Mouse (Mus musculus) stomach, embryonic 14.5 days (tissue): Measurements from ENCODE around the gene Foxp4. TPM values are rescaled to one million over a fixed set of nuclear protein-coding genes. Genes with fewer than 3 reads are reported as not detected.

Experiments
- ATAC-seq: fragments of 200-750 bp; cut with Nextera tagmentation; 2 replicates; pipeline ENCODE4 v1.8.0; 2017; ENCODE audit warnings: low read depth, moderate TSS enrichment; ENCODE audit not compliant: insufficient number of reproducible peaks, insufficient read depth, low FRiP score
- H3K27ac ChIP-seq: fragments of 300-500 bp; sonication (generic); 2 replicates; pipeline ENCODE4 v1.5.1; 2014; ENCODE audit warnings: mild to moderate bottlenecking, low read length, moderate library complexity, mixed read lengths
- H3K27me3 ChIP-seq: fragments of 300-500 bp; sonication (generic); 2 replicates; pipeline ENCODE4 v1.6.1; 2014; ENCODE audit warnings: low read length, control low read depth, mixed read lengths; ENCODE audit not compliant: control insufficient read depth, insufficient read depth
- H3K36me3 ChIP-seq: fragments of 300-500 bp; sonication (generic); 2 replicates; pipeline ENCODE4 v1.6.1; 2014; ENCODE audit warnings: mild to moderate bottlenecking, control low read depth, low read length, moderate library complexity, mixed read lengths; ENCODE audit not compliant: control insufficient read depth, insufficient read depth
- H3K4me1 ChIP-seq: fragments of 300-500 bp; sonication (generic); 2 replicates; pipeline ENCODE4 v1.6.1; 2014; ENCODE audit warnings: low read length, control low read depth, mixed read lengths; ENCODE audit not compliant: control insufficient read depth, insufficient read depth
- H3K4me2 ChIP-seq: fragments of 300-500 bp; sonication (generic); replicated peaks from 2 replicates; pipeline ENCODE4 v1.6.1; 2014; ENCODE audit warnings: low read depth, low read length, control low read depth
- H3K4me3 ChIP-seq: fragments of 300-500 bp; sonication (generic); 2 replicates; pipeline ENCODE4 v1.5.1; 2014; ENCODE audit warnings: low read depth, low read length, control low read depth
- H3K9ac ChIP-seq: fragments of 300-500 bp; sonication (generic); replicated peaks from 2 replicates; pipeline ENCODE4 v1.6.1; 2014; ENCODE audit warnings: low read depth, mild to moderate bottlenecking, control low read depth, low read length, moderate library complexity, mixed read lengths
- H3K9me3 ChIP-seq: fragments of 300-500 bp; sonication (generic); 2 replicates; pipeline ENCODE4 v1.6.1; 2016; ENCODE audit warnings: low read depth, low read length, control low read depth; ENCODE audit not compliant: control insufficient read depth
- WGBS: fragments of 180-500 bp; shearing (Covaris S2); extraction: QIAGEN DNeasy Blood & Tissue Kit; methylation state at CpG from one replicate; pipeline ENCODE4 v1.1.7; 2014; 5-methylcytosine and 5-hydroxymethylcytosine counted together
- polyA plus RNA-seq: library from polyadenylated mRNA; unstranded; fragments of >200 nt; fragmentation: Nextera tagmentation; extraction: Ambion mirVana; gene quantifications from 2 replicates; pipeline ENCODE4 v1.2.1, GENCODE M21; 2014

The Foxp4 gene
- polyA plus RNA-seq, 1 experiment from 2014 or later, result 43.3 TPM

GRCm38 (mm10) chr17:47897956-47898752 lies 26.3 kb downstream of the Foxp4 start:
- no peaks in the 10 kb centered on the region for H3K27me3 ChIP-seq
- H3K4me2 ChIP-seq, result 0 out of 2 replicates have a peak overlapping the region, but pooled peaks have one; percentile 23
- peak overlapping the region; percentile 61; the same call in 1 of the 2 replicates for H3K27ac ChIP-seq
- H3K36me3 ChIP-seq, result peaks cover 37% of the 10 kb centered on the region
- no peak overlapping the region for H3K9ac ChIP-seq
- H3K4me3 ChIP-seq, result no peak overlapping the region
- 5% methylated on average over 9 of the region's 9 CpGs for WGBS
- peak; percentile 82; the same call in 1 of the 2 replicates for ATAC-seq
- peaks cover 27% of the 10 kb centered on the region for H3K4me1 ChIP-seq
- no peaks in the 10 kb centered on the region for H3K9me3 ChIP-seq

DNA sequence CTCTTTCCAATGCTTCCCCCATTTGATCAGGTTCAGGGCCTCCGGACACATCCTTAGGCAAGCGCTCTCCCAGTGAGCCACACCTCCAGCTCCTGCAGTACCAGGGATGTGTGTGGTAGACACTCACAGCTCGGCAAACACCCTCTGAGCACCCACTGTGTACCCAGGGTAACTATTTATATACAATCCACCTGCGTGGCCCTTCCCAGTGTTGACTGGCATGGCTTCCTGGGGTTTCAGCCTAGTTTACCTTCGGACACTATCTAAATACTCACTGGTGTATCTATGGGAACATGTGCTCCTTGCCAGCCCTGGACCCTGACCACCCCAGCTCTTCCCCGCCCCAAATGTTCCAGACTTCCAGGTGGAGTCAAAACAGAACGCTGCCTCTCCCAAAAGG lies 34.7 kb downstream of the Foxp4 start:
- Histone ChIP-seq H3K9ac (no peak overlapping the region), H3K9me3 (no peaks in the 10 kb centered on the region), H3K4me2 (no peak overlapping the region), H3K4me3 (no peak overlapping the region), H3K27me3 (no peaks in the 10 kb centered on the region), H3K36me3 (peaks cover 5% of the 10 kb centered on the region), H3K4me1 (peaks cover 38% of the 10 kb centered on the region), H3K27ac (peak overlapping the region; percentile 3; the same call in 1 of the 2 replicates)
- 56% methylated on average over 7 of the region's 7 CpGs for WGBS
- ATAC-seq, result peak; percentile 24; the same call in 1 of the 2 replicates

GRCm38 (mm10) chr17:47889267-47889666 lies 35.2 kb downstream of the Foxp4 start:
- 58% methylated on average over 19 of the region's 19 CpGs for WGBS
- no peak for ATAC-seq

GRCm38 (mm10) chr17:47888641-47889040 lies 35.8 kb downstream of the Foxp4 start:
- peaks cover 4% of the 10 kb centered on the region; the same call in 1 of the 2 replicates for H3K36me3 ChIP-seq
- WGBS, result 60% methylated on average over 7 of the region's 7 CpGs
- H3K4me2 ChIP-seq, result no peak overlapping the region
- no peaks in the 10 kb centered on the region for H3K9me3 ChIP-seq
- H3K4me1 ChIP-seq, result peaks cover 38% of the 10 kb centered on the region
- peak overlapping the region; percentile 78; the same call in 1 of the 2 replicates for H3K27ac ChIP-seq
- no peak overlapping the region for H3K9ac ChIP-seq
- no peak for ATAC-seq
- H3K4me3 ChIP-seq, result no peak overlapping the region
- H3K27me3 ChIP-seq, result no peaks in the 10 kb centered on the region

More at GRCm38 (mm10) chr17:47889267-47889666, 35.2 kb downstream of the Foxp4 start:
- H3K4me1 ChIP-seq, result peaks cover 38% of the 10 kb centered on the region
- no peak overlapping the region for H3K4me2 ChIP-seq
- no peaks in the 10 kb centered on the region for H3K9me3 ChIP-seq
- H3K36me3 ChIP-seq, result peaks cover under 1% of the 10 kb centered on the region; the same call in 1 of the 2 replicates
- H3K27ac ChIP-seq, result peak overlapping the region; percentile 78; the same call in 1 of the 2 replicates
- H3K4me3 ChIP-seq, result no peak overlapping the region
- H3K27me3 ChIP-seq, result no peaks in the 10 kb centered on the region
- H3K9ac ChIP-seq, result no peak overlapping the region

DNA sequence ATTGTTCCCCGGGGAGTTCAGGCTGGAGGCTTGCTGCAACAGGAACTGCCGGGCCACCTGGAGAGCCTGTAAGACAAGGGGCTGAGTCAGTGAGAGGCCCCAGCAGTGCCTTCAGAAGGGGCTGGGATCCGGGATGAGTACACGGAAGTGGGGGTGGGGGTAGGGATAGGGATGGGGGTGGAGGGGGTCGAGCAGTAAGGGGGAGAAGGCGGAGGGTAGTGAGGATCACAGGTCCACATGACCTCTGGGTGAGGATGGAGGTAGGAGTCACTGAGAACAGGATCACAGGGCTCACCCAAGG lies 36.3 kb downstream of the Foxp4 start:
- 7% methylated on average over 6 of the region's 6 CpGs for WGBS
- H3K4me2 ChIP-seq, result 0 out of 2 replicates have a peak overlapping the region, but pooled peaks have one; percentile 20

GRCm38 (mm10) chr17:47887381-47888154 lies 36.9 kb downstream of the Foxp4 start:
- Histone ChIP-seq H3K9me3 (no peaks in the 10 kb centered on the region), H3K4me1 (peaks cover 39% of the 10 kb centered on the region), H3K9ac (0 out of 2 replicates have a peak overlapping the region, but pooled peaks have one; percentile 7), H3K4me3 (no peak overlapping the region), H3K27me3 (no peaks in the 10 kb centered on the region), H3K4me2 (peak overlapping the region; percentile 20), H3K27ac (peak overlapping the region; percentile 78), H3K36me3 (peaks cover 11% of the 10 kb centered on the region)
- peak; percentile 62 for ATAC-seq
- 9% methylated on average over 13 of the region's 13 CpGs for WGBS

More for the DNA sequence above, 36.3 kb downstream of the Foxp4 start:
- peak; percentile 50 for ATAC-seq
- H3K4me3 ChIP-seq, result no peak overlapping the region
- peaks cover 38% of the 10 kb centered on the region for H3K4me1 ChIP-seq
- H3K9ac ChIP-seq, result no peak overlapping the region
- no peaks in the 10 kb centered on the region for H3K27me3 ChIP-seq
- no peaks in the 10 kb centered on the region for H3K9me3 ChIP-seq
- peaks cover 7% of the 10 kb centered on the region; the same call in 1 of the 2 replicates for H3K36me3 ChIP-seq
- H3K27ac ChIP-seq, result peak overlapping the region; percentile 78

GRCm38 (mm10) chr17:47883099-47883498 lies 41.3 kb downstream of the Foxp4 start:
- peaks cover 46% of the 10 kb centered on the region for H3K4me1 ChIP-seq
- ATAC-seq, result no peak
- no peak overlapping the region for H3K9ac ChIP-seq
- no peak overlapping the region for H3K4me3 ChIP-seq
- no peaks in the 10 kb centered on the region for H3K9me3 ChIP-seq
- WGBS, result 91% methylated on average over 5 of the region's 5 CpGs
- H3K27ac ChIP-seq, result no peak overlapping the region
- H3K27me3 ChIP-seq, result no peaks in the 10 kb centered on the region
- peaks cover 29% of the 10 kb centered on the region for H3K36me3 ChIP-seq
- no peak overlapping the region for H3K4me2 ChIP-seq

DNA sequence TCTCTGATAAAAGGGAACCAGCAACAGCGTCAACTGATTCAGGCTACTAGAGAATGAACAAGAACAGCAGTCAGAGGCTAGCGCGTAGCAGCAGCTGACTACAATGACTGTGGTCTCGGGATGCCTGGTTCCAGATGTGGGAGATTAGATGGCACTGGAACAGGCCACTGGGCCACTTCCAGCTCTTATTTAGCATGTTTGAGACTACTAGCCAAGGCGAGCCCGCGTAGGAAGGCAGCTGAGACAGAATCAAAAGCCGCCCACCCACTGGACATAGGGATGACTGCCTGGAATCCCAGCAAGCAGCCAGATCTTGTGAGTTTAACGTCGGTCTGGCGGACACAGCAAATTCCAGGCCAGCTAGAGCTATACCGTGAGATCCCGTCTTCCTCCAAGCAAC lies 43.1 kb downstream of the Foxp4 start:
- Histone ChIP-seq H3K27me3 (no peaks in the 10 kb centered on the region), H3K4me2 (no peak overlapping the region), H3K4me1 (peaks cover 29% of the 10 kb centered on the region), H3K9me3 (no peaks in the 10 kb centered on the region), H3K27ac (no peak overlapping the region), H3K4me3 (no peak overlapping the region), H3K36me3 (peaks cover 42% of the 10 kb centered on the region), H3K9ac (no peak overlapping the region)
- no peak for ATAC-seq
- WGBS, result 72% methylated on average over 13 of the region's 13 CpGs
